Mouse (Mus musculus) cerebellum, postnatal 14 days (tissue): ENCODE results near the gene Ssr2.
A peak's percentile ranks its signal among the peaks of the same experiment; 100 is the strongest.
"Not testable (repeated sequence)": the region's sequence is repeated elsewhere in the genome, so short reads cannot be mapped to it uniquely, and the experiment has no call there.

Experiments used
- DNase-seq, 2 experiments: peaks; one replicate each; pipeline ENCODE4 v3.0.0; 2021; ENCODE audit warnings: mixed read lengths in 2 of 2

Gene Ssr2

GRCm38 (mm10) chr3:88602466-88602865 is 26.8 kb downstream of the Ssr2 start:
- no peak for DNase-seq

DNA sequence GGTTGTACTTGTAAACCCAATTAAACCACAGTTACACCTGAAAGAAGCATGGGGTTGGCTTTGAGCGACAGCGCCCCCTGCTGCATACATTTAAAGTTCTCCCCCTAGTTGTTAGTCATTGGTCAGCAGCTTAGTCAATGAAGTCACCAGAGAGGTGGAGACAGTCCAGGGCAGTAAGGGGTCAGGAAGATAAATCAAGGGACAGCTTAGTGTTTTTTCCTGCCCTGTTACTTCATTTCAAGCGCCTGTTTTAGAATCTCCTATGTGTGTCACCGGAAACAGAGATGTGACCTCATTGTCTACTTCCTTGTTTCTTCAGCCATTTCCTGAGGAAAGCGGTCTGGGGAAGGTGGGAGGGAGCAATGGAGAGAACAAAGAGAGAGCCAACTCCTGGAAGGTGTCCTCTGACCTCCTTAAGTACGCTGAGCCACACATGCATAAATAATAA is 28.1 kb downstream of the Ssr2 start:
- DNase-seq: peak; percentile 78 to 86

DNA sequence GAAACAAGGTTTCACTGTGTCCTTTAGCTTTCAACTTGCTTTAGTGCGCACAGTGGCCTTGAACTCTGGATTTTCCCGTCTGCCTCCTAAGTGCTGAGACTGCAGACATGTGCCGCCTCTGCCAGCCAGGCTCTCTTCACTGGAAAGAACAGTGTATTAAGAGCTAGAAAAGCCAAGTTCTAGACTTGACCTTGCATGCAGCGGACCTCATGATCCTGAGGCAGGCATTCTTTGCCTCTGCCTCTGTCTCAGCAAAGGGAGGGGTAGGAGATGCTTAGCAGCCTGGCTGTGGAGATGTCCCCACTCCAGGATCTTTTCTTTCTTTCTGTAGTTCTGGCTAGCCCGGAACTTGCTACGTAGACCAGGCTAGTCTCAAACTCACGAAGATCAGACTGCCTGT is 29.2 kb downstream of the Ssr2 start:
- no peak for DNase-seq

GRCm38 (mm10) chr3:88605666-88606065 is 30.0 kb downstream of the Ssr2 start, which contains the start of gene Arhgef2:
Gene Arhgef2, plus strand, starts transcription at chr3:88605966.
- not testable (repeated sequence) for DNase-seq

- peak; percentile 95 for DNase-seq
Measured at GRCm38 (mm10) chr3:88607065-88607757, 31.5 kb downstream of the Ssr2 start.

DNA sequence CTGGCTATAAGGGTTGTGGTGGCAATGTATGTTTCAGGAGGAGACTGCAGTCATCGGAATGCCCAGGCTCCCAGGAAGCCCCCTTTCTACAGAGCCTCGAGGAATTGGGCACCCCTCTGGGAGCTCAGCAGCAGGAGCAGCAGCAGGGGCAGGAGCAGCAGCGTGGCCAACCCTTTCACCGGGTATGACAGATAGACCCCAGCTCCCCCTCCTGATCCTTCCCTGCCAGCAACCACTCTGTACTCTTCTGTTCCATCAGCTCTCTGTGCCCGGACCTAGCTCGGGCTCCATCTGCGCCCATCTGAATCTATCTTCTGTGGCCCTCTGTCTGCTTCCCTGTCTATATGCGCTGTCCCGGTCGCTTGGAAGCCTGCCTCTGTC is 32.1 kb downstream of the Ssr2 start:
- DNase-seq: no peak

- DNase-seq: no peak
Measured at GRCm38 (mm10) chr3:88609066-88609465, 33.4 kb downstream of the Ssr2 start.

DNA sequence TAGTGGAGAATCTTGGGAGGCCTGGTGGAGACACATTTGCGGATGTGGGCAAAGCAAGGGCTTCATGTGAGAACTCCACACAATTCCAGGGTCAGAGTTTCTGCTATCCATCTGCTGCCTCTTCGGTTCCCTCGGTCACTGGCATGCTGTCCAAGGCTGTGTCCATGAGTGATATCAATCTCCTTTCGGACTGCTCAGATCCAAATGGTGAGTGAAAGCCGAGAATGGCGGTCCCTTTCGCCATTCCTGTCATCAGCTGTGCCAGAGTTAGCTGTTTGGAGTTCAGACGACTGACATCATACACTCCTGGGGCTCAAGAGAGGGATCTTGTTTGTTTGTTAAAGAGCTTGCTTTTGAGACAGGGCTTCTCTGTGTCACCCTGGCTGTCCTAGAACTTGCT is 38.7 kb downstream of the Ssr2 start:
- no peak for DNase-seq

DNA sequence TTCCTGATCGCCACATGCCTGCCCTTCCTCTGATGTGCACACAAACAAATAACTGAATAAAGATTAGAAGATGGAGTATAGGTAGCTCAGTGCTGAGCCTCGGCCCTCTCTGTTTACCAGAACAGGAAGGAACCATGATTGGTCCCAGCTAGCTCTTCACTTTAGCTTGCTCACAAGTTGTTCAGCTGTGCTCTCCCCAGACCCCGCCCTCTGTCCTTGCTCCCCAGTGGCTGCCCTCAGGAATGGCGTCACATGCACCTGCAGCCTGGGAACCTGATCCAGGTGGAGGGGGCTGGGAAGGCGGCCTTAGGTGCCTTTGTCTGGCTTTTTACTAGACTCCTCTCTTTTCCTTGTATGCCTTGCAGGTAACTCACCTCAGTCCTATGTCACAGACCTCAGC is 39.4 kb downstream of the Ssr2 start:
- DNase-seq: no peak

DNA sequence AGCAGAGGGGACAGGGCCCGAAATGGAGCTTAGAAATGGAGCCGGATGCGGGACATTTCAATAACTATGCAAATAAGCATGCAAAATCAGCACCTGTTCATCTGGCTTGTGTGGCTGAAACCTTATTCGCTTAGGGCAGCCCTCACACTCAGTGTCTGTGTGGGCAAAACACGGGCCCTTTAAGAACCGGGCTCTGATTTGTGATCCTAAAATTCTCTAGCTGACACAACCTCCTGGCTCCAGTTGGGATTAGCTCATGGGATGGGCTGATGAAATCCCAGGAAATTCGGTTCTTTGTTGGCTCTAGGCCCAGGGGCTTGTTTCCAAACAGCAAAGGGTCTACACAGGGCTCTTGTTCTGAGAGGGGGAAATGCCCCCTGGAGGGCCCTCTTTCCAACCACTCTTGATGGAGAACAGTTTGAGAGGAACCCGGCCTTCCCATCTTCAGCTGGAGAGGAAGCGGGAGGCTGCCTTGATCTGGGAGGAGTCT is 40.3 kb downstream of the Ssr2 start:
- DNase-seq: peak; percentile 48 to 65

DNA sequence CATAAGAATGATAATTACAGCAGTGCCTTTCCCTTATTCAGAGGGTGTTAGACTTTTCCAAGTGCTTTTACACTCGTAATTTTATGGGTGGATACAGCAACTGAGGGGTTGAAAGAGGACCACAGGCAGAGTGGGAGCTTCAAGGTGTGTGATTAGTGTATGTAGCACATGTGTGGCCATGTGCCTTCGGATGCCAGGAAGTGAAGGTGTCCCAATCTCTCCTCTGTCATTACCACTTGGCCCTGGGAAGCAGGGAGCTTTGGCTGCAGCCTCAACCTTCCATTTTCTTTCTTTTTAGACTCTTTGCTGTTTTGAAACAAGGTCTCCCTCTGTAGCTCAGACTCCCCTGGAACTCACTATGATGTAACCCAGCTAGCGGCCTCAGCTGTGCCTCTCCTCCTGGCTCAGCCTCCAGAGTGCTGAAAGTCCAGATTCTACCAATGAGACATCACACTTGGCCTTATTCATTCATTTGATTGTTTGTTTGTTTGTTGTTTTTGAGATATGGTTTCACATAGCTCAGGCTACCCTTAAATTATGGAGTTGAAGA is 41.4 kb downstream of the Ssr2 start:
- DNase-seq: no peak

- DNase-seq: no peak
Measured at GRCm38 (mm10) chr3:88618074-88618871, 42.6 kb downstream of the Ssr2 start.

DNA sequence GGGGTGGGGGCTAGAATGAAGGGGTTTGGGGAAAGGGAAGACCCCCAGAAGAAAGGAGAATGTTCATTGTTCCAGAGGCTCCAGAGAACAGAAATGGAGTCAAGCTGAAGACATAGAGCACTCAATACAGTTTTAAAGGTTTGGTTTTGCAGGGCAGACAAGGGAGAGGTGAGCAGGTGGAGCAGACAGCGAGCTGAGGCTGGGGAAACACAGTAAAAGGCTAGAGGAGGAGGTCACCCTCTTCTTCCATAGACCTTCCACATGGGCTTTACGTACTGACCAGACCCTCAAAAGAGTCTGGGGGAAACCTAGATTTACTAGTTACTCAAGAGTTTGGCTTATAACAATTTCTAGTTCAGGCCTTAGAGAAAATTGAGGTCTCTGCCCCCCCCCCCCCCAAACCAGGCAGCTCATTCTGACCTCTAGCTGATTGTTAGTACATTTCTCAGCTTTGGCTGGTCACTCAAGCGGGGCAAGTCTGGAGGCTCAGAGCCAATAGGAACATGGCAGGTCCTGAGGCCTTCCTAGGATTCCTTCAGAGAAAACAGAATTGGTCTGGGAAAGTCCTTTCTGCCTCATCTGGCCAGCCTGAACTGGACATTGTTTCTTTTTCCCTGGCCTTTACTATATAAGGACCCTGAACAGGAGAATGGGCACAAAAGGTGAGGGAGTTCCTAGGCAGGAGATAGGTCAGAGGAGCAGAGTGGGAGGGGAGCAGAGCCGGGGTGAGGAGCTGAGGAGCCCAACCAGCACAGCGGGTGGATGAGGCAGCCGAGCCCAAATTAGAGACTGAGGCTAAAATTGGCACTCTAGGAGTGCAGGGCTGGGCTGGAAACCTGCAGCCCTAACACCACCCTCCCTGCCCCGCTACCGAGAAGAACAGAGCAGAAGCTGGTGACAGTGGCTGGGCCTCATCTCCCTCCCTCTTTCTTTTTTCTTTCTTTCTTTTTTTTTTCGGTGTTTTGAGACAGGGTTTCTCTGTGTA is 43.7 kb downstream of the Ssr2 start:
- peak in 1 of 2 experiments; percentile 13 for DNase-seq

- no peak for DNase-seq
Measured at GRCm38 (mm10) chr3:88620146-88620991, 44.7 kb downstream of the Ssr2 start.

DNA sequence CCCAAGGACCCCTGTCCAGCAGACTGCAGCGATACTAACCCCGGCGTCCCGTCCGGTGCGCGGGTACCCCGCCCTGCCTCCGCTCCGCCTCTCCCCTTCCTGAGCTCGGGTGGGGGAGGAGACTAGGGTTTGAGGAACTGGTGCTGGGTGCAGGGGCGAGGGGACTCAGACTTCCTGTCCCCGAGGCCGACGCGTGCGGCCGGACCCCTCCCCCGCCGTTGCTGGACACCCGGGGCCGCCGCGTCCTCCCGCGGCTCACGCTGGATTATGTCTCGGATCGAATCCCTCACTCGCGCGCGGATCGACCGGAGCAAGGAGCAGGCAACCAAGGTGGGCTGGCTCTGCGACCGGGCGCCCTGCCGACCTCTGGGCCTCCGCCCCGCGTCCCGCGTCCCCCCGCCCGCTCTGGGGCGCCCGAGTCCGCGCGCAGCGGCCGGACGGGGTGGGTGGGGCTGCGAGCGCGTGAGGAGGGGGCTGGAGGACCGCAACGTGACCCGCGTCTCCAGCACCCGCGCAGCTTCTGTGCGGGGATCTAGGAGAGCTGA is 45.4 kb downstream of the Ssr2 start:
- peak; percentile 77 to 79 for DNase-seq

DNA sequence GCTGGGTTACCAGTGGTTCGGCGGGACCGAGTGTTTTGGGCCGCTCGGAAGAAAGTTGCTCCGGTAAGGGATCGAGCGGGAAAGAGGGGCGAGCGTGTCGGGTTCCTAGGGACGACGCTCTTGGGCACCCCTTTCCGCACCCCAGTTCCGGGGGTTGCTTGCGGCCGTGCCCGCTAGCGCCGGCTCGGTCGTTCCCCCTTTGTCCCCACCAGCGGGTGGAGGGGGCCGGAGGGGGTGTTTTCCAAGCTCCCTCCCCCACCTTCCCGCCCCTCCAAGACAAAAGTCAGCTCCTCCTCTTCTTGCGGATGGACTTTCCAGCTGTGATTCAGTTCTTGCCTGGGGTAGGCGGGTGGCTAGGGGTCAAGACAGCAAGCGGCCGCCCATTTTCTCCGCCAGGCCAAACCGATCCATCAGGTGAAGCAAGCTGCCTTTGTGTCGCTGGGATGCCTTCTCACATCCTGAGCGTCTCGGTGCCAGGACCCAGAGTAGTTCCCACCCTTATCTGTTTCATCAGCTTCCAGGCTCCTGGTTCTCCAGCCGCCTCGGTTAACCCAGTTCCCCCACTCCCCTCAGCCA is 45.9 kb downstream of the Ssr2 start:
- peak; percentile 72 to 74 for DNase-seq

GRCm38 (mm10) chr3:88622113-88622940 is 46.7 kb downstream of the Ssr2 start:
- DNase-seq: peak; percentile 72 to 77

GRCm38 (mm10) chr3:88622941-88623345 is 47.3 kb downstream of the Ssr2 start:
- peak in 1 of 2 experiments; percentile 71 for DNase-seq

DNA sequence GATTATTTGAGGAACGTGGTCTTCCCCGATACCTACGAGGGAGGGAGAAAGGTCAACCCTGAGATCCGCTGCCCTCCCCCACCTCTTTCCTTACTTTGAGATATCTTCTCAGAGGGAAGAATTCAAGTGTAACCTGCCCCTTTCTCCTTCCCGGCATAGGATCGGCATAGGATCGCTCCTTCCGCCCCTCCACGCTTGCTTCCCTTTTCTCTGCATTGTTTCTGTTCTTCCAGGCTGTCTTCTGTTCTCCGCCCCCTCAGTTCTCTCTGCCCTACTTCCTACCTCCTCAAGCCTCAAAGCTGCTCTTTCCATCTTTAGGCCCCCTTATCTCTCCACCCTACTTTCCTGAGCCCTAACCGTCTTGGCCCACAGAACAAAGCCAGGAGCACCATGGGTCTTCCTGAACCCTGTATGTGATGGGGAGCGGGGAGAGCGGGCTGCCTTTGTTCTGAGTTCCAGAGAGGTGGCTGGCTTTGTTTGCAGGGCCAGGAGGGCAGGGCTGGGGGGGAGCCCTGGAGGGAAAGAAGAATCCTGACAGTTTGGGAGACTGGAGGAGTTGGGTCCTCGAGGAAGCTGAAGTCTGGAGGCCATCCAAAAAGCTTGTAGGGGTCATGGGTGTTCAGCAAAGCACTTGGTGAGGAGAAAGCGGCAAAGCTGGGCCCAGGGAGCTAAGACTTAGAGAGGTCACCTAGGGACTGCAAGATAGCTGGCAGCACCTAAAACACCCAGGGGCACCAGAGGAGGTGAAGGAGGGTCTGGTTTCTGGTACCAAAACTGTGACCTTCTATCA is 47.9 kb downstream of the Ssr2 start:
- DNase-seq: peak; percentile 60 to 61
